Mouse (Mus musculus): ENCODE measurements at regions not wholly inside any gene's neighbourhood (a gene's known extent, or its start where the extent isn't known, plus 50 kb on each side); places are given as distances from the start of the nearest gene placed in this dataset.

- no peak overlapping the region for H3K9ac ChIP-seq (ENCODE audit: low read depth, low read length)
- no peak for DNase-seq (ENCODE audit: low spot score)
- H3K36me3 ChIP-seq (ENCODE audit: control insufficient read depth, insufficient read depth, low read length): no peaks in the 10 kb centered on the region
- H3K4me3 ChIP-seq (ENCODE audit: low read depth, low read length): no peak overlapping the region
- H3K4me2 ChIP-seq: no peak overlapping the region
- no peaks in the 10 kb centered on the region for H3K4me1 ChIP-seq (replicated peaks; ENCODE audit: control insufficient read depth, insufficient read depth, low read length)
- H3K27ac ChIP-seq (ENCODE audit: low read depth, low read length): no peak overlapping the region
- no peak for ATAC-seq (replicated peaks; ENCODE audit: low FRiP score)
- no peaks in the 10 kb centered on the region for H3K9me3 ChIP-seq (ENCODE audit: control insufficient read depth, low read length)
- 79% methylated on average over 7 of the region's 7 CpGs for WGBS
- H3K27me3 ChIP-seq (replicated peaks; ENCODE audit: control insufficient read depth, insufficient read depth, low read length): no peaks in the 10 kb centered on the region
Measured at GRCm38 (mm10) chr10:9085441-9085840, 199.6 kb upstream of the Sash1 start.

GRCm38 (mm10) chr10:9074916-9075315, 189.0 kb upstream of the Sash1 start:
- no peak overlapping the region for H3K9ac ChIP-seq (ENCODE audit: low read depth, low read length)

GRCm38 (mm10) chr10:9071630-9072029, 185.8 kb upstream of the Sash1 start:
- Histone ChIP-seq H3K27me3 (replicated peaks; ENCODE audit: control insufficient read depth, insufficient read depth, low read length) (no peaks in the 10 kb centered on the region), H3K27ac (ENCODE audit: low read depth, low read length) (no peak overlapping the region), H3K9me3 (ENCODE audit: control insufficient read depth, low read length) (no peaks in the 10 kb centered on the region), H3K4me2 (no peak overlapping the region), H3K4me1 (replicated peaks; ENCODE audit: control insufficient read depth, insufficient read depth, low read length) (no peaks in the 10 kb centered on the region), H3K9ac (ENCODE audit: low read depth, low read length) (no peak overlapping the region), H3K36me3 (ENCODE audit: control insufficient read depth, insufficient read depth, low read length) (no peaks in the 10 kb centered on the region), H3K4me3 (ENCODE audit: low read depth, low read length) (no peak overlapping the region)
- no peak for ATAC-seq (replicated peaks; ENCODE audit: low FRiP score)
- WGBS: 17% methylated on average over 5 of the region's 5 CpGs
- DNase-seq (ENCODE audit: low spot score): no peak

More at GRCm38 (mm10) chr10:9074916-9075315, 189.0 kb upstream of the Sash1 start:
- 83% methylated on average over 2 of the region's 2 CpGs for WGBS
- H3K4me1 ChIP-seq (replicated peaks; ENCODE audit: control insufficient read depth, insufficient read depth, low read length): no peaks in the 10 kb centered on the region
- H3K4me3 ChIP-seq (ENCODE audit: low read depth, low read length): no peak overlapping the region
- DNase-seq (ENCODE audit: low spot score) (no peak), ATAC-seq (replicated peaks; ENCODE audit: low FRiP score) (no peak)
- H3K9me3 ChIP-seq (ENCODE audit: control insufficient read depth, low read length): no peaks in the 10 kb centered on the region
- no peaks in the 10 kb centered on the region for H3K27me3 ChIP-seq (replicated peaks; ENCODE audit: control insufficient read depth, insufficient read depth, low read length)
- no peak overlapping the region for H3K27ac ChIP-seq (ENCODE audit: low read depth, low read length)
- no peaks in the 10 kb centered on the region for H3K36me3 ChIP-seq (ENCODE audit: control insufficient read depth, insufficient read depth, low read length)
- H3K4me2 ChIP-seq: no peak overlapping the region

GRCm38 (mm10) chr10:9069608-9070190, 183.8 kb upstream of the Sash1 start:
- Histone ChIP-seq H3K27me3 (replicated peaks; ENCODE audit: control insufficient read depth, insufficient read depth, low read length) (no peaks in the 10 kb centered on the region), H3K27ac (ENCODE audit: low read depth, low read length) (no peak overlapping the region), H3K4me1 (replicated peaks; ENCODE audit: control insufficient read depth, insufficient read depth, low read length) (no peaks in the 10 kb centered on the region), H3K4me2 (no peak overlapping the region), H3K9me3 (ENCODE audit: control insufficient read depth, low read length) (no peaks in the 10 kb centered on the region), H3K4me3 (ENCODE audit: low read depth, low read length) (no peak overlapping the region), H3K36me3 (ENCODE audit: control insufficient read depth, insufficient read depth, low read length) (no peaks in the 10 kb centered on the region), H3K9ac (ENCODE audit: low read depth, low read length) (no peak overlapping the region)
- ATAC-seq (replicated peaks; ENCODE audit: low FRiP score): no peak
- no peak for DNase-seq (ENCODE audit: low spot score)
- 75% methylated on average over 13 of the region's 13 CpGs for WGBS

GRCm38 (mm10) chr10:9066566-9066965, 180.7 kb upstream of the Sash1 start:
- ATAC-seq (replicated peaks; ENCODE audit: low FRiP score) (no peak), DNase-seq (ENCODE audit: low spot score) (no peak)
- Histone ChIP-seq H3K4me3 (ENCODE audit: low read depth, low read length) (no peak overlapping the region), H3K27ac (ENCODE audit: low read depth, low read length) (no peak overlapping the region), H3K36me3 (ENCODE audit: control insufficient read depth, insufficient read depth, low read length) (no peaks in the 10 kb centered on the region), H3K4me1 (replicated peaks; ENCODE audit: control insufficient read depth, insufficient read depth, low read length) (no peaks in the 10 kb centered on the region), H3K27me3 (replicated peaks; ENCODE audit: control insufficient read depth, insufficient read depth, low read length) (no peaks in the 10 kb centered on the region), H3K9me3 (ENCODE audit: control insufficient read depth, low read length) (no peaks in the 10 kb centered on the region), H3K4me2 (no peak overlapping the region), H3K9ac (ENCODE audit: low read depth, low read length) (no peak overlapping the region)
- WGBS: 64% methylated on average over 3 of the region's 3 CpGs

- DNase-seq (ENCODE audit: low spot score) (no peak), ATAC-seq (replicated peaks; ENCODE audit: low FRiP score) (no peak)
- Histone ChIP-seq H3K9me3 (ENCODE audit: control insufficient read depth, low read length) (no peaks in the 10 kb centered on the region), H3K9ac (ENCODE audit: low read depth, low read length) (no peak overlapping the region), H3K36me3 (ENCODE audit: control insufficient read depth, insufficient read depth, low read length) (no peaks in the 10 kb centered on the region), H3K27me3 (replicated peaks; ENCODE audit: control insufficient read depth, insufficient read depth, low read length) (no peaks in the 10 kb centered on the region), H3K4me3 (ENCODE audit: low read depth, low read length) (no peak overlapping the region), H3K4me2 (no peak overlapping the region), H3K4me1 (replicated peaks; ENCODE audit: control insufficient read depth, insufficient read depth, low read length) (no peaks in the 10 kb centered on the region), H3K27ac (ENCODE audit: low read depth, low read length) (no peak overlapping the region)
- WGBS: 87% methylated on average over 3 of the region's 3 CpGs
Measured at GRCm38 (mm10) chr10:9061979-9062378, 176.1 kb upstream of the Sash1 start.

GRCm38 (mm10) chr10:9055274-9055673, 169.4 kb upstream of the Sash1 start:
- no peak overlapping the region for H3K9ac ChIP-seq (ENCODE audit: low read depth, low read length)
- no peaks in the 10 kb centered on the region for H3K36me3 ChIP-seq (ENCODE audit: control insufficient read depth, insufficient read depth, low read length)
- WGBS: 62% methylated on average over 3 of the region's 3 CpGs
- no peak overlapping the region for H3K4me2 ChIP-seq
- ATAC-seq (replicated peaks; ENCODE audit: low FRiP score): no peak
- no peak overlapping the region for H3K27ac ChIP-seq (ENCODE audit: low read depth, low read length)
- no peaks in the 10 kb centered on the region for H3K4me1 ChIP-seq (replicated peaks; ENCODE audit: control insufficient read depth, insufficient read depth, low read length)
- DNase-seq (ENCODE audit: low spot score): no peak
- H3K4me3 ChIP-seq (ENCODE audit: low read depth, low read length): no peak overlapping the region
- H3K27me3 ChIP-seq (replicated peaks; ENCODE audit: control insufficient read depth, insufficient read depth, low read length): no peaks in the 10 kb centered on the region
- no peaks in the 10 kb centered on the region for H3K9me3 ChIP-seq (ENCODE audit: control insufficient read depth, low read length)

- 49% methylated on average over 4 of the region's 4 CpGs for WGBS
- no peaks in the 10 kb centered on the region for H3K9me3 ChIP-seq (ENCODE audit: control insufficient read depth, low read length)
- no peak overlapping the region for H3K4me2 ChIP-seq
- no peak overlapping the region for H3K27ac ChIP-seq (ENCODE audit: low read depth, low read length)
- no peaks in the 10 kb centered on the region for H3K4me1 ChIP-seq (replicated peaks; ENCODE audit: control insufficient read depth, insufficient read depth, low read length)
- H3K27me3 ChIP-seq (replicated peaks; ENCODE audit: control insufficient read depth, insufficient read depth, low read length): no peaks in the 10 kb centered on the region
- ATAC-seq (replicated peaks; ENCODE audit: low FRiP score): no peak
- no peak for DNase-seq (ENCODE audit: low spot score)
- no peak overlapping the region for H3K9ac ChIP-seq (ENCODE audit: low read depth, low read length)
- no peaks in the 10 kb centered on the region for H3K36me3 ChIP-seq (ENCODE audit: control insufficient read depth, insufficient read depth, low read length)
- H3K4me3 ChIP-seq (ENCODE audit: low read depth, low read length): no peak overlapping the region
Measured at GRCm38 (mm10) chr10:9053371-9053770, 167.5 kb upstream of the Sash1 start.

GRCm38 (mm10) chr10:9047341-9047740, 161.5 kb upstream of the Sash1 start:
- no peaks in the 10 kb centered on the region for H3K4me1 ChIP-seq (replicated peaks; ENCODE audit: control insufficient read depth, insufficient read depth, low read length)
- no peak overlapping the region for H3K27ac ChIP-seq (ENCODE audit: low read depth, low read length)
- H3K4me2 ChIP-seq: no peak overlapping the region
- DNase-seq (ENCODE audit: low spot score) (no peak), ATAC-seq (replicated peaks; ENCODE audit: low FRiP score) (no peak)
- H3K9ac ChIP-seq (ENCODE audit: low read depth, low read length): no peak overlapping the region
- H3K27me3 ChIP-seq (replicated peaks; ENCODE audit: control insufficient read depth, insufficient read depth, low read length): no peaks in the 10 kb centered on the region
- 86% methylated on average over 4 of the region's 4 CpGs for WGBS
- H3K4me3 ChIP-seq (ENCODE audit: low read depth, low read length): no peak overlapping the region
- no peaks in the 10 kb centered on the region for H3K9me3 ChIP-seq (ENCODE audit: control insufficient read depth, low read length)
- H3K36me3 ChIP-seq (ENCODE audit: control insufficient read depth, insufficient read depth, low read length): no peaks in the 10 kb centered on the region
